Mouse (Mus musculus) right cerebral cortex, postnatal 10 days (tissue): Measurements from ENCODE around the gene Tmem201.

Experiments
- DNase-seq, 2 experiments: peaks; one replicate each; pipeline ENCODE4 v3.0.0; 2021; ENCODE audit warnings: low spot score in 2 of 2

Tmem201 gene

GRCm38 (mm10) chr4:149684841-149685623 is 52.8 kb downstream of the Tmem201 start:
- no peak for DNase-seq

DNA sequence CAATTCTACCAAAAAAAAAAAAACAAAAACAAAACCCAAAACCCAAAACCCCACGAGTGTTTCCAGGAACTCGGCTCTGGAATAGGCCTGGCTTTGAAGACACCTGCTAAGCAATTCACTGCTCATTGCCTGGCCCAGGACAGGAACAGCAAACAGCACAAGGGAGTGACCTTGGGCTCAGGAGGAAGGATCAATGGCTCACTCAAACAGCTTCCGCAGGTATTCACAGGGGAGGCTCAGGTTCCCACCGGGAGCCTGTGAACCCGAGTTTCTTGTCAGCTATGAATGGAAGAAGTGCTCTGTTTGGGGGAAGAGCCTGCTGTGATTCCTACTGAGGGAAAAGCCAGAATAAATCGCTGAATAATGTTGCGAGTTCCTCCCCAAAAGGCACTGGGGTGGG is 54.0 kb downstream of the Tmem201 start:
- DNase-seq, result no peak

- no peak for DNase-seq
These were observed 58.6 kb downstream of the Tmem201 start for GRCm38 (mm10) chr4:149679056-149679770.

- no peak for DNase-seq
These were observed 59.8 kb downstream of the Tmem201 start for GRCm38 (mm10) chr4:149678006-149678405.

DNA sequence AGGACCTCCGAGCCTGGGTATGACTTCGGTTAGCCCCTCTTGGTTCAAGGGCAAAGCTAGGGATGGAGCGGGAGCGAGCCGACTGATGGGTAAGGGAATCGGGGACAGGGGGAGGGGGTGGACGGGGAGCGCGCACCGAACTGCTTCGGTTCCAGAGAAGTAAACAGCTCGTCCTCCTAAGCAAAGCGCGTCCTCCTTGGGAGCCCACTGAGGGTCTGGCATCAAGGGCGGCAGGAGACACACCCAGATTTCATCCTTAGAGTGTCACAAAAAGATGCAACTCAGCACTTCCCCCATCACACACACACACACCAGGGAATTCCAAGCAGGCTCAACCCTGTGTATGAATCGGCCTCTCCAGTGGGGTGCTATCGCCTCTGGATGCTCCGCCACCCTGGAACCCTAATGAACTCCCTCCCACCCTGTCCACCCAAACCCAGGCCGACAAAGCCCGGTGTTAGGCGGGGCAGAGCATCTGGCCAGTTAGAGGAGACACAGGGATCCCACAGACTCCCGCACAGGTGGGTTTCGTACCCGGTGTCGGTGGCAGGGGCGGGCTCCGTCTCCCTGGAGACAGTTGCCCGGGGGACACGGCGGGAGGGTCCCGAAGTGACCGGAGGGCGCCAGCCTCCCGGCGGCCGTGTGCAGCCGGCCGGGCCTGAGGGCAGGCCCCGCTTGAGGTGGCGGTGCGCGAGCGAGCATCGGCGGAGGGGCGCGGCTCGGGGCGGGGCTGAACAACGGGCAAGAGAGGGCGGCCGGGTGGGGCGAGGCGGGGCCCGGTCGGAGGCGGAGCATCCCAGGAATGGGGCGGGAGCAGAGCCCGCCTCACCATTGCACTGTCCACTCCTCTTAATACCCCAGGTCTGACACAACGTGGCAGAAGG is 62.2 kb downstream of the Tmem201 start:
- peak; percentile 73 to 84 for DNase-seq

DNA sequence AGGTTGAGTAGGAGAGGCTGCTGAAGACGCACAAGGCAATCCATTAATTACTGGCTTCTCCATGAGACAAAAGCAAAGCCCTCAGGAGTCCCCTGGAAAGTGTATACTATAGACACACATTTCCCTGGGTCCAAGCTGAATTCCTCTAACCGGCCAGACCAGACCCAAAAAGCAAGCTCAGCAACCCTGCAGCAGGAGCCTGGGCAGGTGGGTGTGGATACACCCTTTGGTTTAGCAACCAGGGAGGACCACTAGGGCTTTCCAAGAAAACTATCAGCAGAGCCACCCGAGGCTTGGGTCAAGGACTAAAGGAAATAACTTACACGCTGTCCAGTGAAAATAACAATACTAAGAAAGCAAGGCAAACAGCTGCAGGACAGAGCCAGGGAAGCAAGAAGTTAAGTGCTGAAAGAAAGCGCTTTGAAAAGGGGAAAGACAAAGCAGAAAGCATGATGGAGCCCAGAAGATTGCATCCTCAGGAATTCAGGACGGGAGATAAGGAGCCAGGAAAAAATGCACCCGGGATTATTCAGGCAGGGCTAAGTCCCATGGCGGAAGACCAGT is 62.9 kb downstream of the Tmem201 start:
- DNase-seq, result no peak

- DNase-seq, result no peak
These were observed 65.1 kb downstream of the Tmem201 start for GRCm38 (mm10) chr4:149672747-149673146.

GRCm38 (mm10) chr4:149671175-149671574 is 66.7 kb downstream of the Tmem201 start:
- DNase-seq, result no peak

GRCm38 (mm10) chr4:149665692-149666090 is 72.2 kb downstream of the Tmem201 start:
- no peak for DNase-seq
